Mouse (Mus musculus) gastrocnemius, postnatal 4 days (tissue): Measurements from ENCODE around the gene Numbl. TPM values are rescaled to one million over a fixed set of nuclear protein-coding genes. Genes with fewer than 3 reads are reported as not detected.

Source experiments
- DNase-seq, 2 experiments: peaks; one replicate each; pipeline ENCODE4 v3.0.0; 2021 to 2022; ENCODE audit warnings: low spot score in 2 of 2, mixed read lengths in 2 of 2
- total RNA-seq, 2 experiments: library from RNA; stranded (reverse); gene quantifications; 2 replicates each; pipeline ENCODE4 v1.2.3; 2021

Numbl gene
- total RNA-seq, 2 experiments from 2014 or later = 26.3 to 32.3 TPM

DNA sequence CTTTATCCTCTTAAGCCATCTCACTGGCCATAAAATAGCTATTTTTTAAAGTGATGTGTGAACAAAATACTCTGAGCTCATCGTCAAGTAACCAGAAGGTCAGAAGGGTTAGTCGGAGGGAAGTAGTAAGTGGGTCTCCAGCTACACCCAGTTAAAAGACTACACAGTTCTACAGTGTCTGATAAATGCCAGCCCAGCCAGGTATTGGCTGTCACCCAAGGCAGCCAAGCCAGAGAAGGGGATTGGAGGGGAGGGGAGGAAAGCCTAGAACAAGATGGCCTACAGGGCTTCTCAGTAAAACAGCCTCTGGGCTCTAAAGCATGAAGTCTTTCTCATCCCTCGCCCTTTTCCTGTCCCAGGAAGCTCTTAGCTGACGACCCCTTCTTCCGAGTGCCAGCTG lies 8.3 kb upstream of the Numbl start:
- DNase-seq = no peak

DNA sequence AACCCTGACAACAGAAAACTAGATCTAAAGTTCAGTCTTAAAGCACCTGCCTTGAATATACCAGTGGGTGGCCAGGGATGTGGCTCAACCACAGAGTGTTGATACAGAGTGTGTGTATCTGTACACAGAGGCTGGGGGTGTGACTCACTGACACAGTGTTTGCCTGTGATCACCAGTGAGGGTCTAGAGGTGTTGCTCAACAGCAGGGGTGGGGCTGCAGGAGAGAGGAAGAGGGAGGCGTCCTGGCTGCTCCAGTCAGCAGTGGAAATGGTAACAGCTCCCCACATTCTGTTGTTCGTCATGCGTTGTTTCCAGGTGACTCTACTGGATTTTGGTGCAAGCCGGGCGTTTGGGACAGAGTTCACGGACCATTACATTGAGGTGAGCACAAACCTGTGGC lies 6.3 kb upstream of the Numbl start:
- DNase-seq = no peak

DNA sequence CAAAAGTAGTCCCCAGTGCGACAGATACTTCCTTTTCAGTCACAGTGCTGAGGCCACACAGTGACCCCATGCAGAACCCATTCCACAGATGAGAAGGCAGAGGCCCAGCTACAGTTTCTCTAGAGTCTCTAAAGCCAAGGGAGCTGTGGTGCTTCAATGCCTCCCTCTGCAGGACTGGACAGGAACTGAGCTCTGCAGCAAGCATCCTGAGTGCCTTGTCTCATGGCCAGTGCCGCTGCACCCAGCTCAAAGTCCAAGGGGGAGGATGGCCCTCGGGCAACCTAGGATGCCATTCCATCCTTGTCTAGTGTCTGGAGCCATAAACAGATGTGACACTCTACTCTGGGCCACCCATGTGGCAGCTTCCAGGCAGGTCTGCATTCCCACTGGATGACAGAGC lies 2.5 kb upstream of the Numbl start:
- DNase-seq = no peak

DNA sequence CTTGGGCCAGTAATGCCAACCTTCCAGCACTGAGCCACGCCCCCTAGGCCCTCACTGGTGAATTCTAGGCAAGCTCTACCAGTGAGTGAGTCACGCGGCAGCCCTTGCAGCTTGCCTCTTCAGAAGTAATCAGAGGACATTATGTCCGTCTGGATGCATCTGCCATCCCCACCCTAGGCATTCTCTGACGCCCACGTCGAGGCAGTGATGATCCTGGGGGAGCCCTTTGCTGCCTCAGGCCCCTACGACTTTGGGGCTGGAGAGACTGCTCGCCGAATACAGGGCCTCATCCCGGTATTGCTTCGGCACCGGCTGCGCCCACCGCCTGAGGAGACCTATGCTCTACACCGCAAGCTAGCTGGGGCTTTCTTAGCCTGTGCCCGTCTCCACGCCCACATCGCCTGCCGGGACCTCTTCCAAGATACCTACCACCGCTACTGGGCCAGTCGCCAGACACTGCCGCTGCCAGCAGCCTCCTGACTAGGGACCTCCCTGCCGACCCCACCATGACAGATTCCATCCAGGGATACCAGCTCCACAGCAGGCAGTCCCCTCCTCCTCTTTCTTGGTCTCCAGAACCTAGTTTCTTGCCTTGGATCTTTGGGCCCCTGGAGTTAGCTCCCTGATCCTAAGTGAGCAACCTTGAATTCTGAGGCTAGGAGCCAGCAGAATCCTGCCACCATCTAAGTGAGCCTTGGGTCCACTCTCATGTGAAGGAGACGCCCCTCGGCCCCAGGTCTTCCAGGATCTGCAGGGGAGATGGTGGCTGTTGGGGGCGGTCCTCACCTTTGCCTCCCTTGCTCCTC lies 984 bp upstream of the Numbl start:
- peak in 1 of 2 experiments; percentile 43 for DNase-seq

DNA sequence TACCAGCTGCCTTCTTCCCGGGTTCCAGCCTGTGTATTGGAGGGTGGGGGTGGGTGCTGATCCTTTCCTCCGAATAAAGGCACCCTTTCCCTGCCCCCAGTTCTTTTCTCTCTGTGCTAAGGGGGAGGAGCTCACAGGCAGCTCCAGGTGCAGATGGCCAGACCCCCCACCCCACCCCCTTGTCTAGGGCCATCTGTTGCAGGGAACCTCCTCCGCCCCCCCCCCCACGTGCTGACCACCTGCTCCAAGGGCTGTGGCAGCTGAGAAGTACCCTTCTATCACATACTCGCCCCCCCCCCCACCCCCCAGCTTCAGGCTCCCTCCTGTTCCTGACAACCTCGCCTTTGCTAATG lies 405 bp upstream of the Numbl start:
- no peak for DNase-seq

DNA sequence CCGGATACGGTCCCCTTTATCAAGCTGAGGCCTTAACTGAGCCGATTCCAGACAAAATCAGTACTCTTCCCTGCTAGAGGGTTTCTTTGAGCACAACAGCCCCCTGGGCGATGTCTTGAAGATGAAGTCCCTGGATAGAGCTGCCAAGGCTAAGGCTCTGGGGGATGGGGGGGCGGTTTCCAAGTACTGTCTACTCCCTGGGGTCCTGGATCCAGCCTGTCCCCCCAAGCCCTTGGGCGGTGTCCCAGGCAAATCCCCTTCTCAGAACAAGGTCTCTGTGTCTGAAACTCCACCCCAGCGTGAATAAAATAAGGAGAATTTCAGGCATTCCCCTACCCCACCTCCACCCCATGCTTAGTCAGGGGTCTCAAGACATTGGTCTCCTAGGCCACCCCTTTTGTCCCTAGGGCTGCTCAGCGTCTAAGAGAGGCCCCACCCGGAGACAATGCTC lies 1.1 kb downstream of the Numbl start:
- DNase-seq = no peak

DNA sequence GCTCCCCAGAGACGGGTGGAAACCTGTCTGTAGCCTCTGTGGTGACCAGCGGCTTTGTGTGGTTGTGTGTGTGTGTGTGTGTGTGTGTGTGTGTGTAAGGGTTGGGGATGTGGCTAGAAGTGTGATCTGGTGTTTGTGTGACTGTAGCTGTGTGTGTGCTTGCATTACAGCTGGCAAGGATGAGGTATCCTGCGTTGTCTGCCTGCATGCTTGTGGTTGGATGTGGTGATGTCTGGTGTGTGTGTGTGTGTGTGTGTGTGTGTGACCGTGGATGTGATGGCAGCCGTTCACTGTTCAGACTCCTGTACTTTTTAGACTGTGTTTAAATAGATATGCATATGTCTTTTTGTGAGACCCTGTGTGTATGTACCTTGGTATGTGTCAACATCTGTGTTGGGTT lies 1.5 kb downstream of the Numbl start:
- DNase-seq = no peak

DNA sequence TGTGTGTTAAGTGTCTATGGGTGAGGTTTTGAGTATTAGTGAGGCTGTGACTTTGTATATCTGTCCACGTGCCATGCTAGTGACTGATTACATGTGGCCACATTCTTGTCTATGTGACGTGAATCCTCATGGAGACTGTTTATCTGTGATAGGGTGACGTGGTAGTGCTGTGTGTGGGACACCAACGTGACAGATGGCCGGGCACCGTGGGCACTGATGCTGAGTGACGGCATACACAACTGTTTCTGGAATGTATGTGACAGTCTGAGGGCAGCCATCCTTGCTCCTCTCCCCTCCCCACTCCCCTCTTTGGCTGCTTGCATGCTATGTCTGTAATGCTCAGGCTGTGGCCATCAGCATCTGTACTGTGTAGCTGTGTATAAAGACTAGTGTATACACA lies 2.6 kb downstream of the Numbl start:
- no peak for DNase-seq

DNA sequence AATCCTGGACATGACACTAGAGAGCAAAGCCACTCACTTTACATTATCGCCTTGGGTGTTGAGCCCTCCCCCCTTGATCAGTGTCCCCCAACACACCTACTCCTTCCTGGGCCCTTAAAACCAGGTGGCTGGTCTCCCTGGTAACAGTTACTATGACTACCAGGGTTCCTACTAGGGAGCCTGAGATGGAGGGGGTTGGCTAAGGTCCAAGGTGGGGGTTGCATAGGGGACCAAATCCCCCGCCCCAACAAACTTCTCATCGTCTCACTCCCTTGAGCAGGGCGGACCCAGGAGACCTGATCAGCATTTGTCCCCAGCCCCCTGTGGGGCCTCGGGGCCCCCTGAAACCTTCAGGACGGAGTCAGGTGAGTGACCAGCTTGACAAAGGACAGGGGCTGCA lies 3.7 kb downstream of the Numbl start:
- no peak for DNase-seq

DNA sequence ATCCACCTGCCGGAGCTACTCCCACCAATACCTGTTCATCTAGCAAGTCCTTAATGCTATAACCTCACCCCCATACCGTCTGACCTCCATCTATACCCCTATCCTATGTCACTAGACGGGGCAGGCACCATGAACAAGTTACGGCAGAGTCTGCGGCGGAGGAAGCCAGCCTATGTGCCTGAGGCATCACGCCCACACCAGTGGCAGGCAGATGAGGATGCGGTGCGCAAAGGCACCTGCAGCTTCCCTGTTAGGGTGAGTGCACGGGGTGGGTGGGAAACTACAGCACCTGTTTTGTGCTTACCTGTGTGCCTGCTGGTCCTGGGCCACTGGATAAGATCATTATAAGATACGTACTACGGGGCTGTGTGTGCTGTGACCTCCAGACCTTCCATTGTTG lies 6.5 kb downstream of the Numbl start:
- DNase-seq = no peak

DNA sequence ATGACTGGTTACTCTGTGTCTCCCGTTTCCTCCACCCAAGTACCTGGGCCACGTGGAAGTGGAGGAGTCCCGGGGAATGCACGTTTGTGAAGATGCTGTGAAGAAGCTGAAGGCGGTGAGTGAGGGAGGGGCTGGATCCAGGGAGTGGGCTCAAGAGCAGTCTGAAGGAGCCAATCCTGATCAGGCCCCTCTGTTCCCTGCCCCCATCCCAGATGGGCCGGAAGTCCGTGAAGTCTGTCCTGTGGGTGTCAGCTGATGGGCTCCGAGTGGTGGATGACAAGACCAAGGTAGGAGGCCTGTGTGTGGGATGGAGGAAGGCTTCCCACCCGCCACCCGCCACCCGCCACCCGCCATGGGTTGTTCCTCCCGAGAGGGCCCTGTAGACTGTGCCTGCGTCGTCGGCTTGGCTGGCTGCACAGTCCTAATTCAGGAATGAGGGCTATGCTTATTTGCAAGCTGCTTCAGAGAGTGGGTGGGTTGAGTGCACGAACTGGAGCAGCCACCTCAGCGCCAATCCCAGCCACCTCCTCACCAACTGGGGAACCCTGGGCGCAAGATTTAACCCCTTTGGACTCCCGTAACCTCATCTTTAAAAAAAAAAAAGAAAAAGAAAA lies 8.4 kb downstream of the Numbl start:
- DNase-seq = no peak

DNA sequence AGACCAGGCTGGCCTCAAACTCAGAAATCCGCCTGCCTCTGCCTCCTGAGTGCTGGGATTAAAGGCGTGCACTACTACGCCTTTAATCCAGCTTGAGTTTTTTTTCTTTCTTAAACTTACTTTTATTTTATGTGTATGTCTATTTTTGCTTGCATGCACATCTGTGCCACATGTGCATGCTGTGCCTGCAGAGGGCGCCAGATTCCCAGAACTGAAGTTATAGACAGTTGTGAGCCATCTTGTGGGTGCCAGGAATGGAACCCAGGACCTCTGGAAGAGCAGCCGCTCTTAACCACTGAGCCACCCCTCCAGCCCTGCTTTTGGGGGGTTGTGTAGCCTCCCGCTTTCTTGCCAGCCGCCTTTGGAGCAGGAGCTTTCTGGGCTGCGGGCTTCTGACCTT lies 13.2 kb downstream of the Numbl start:
- DNase-seq = no peak

DNA sequence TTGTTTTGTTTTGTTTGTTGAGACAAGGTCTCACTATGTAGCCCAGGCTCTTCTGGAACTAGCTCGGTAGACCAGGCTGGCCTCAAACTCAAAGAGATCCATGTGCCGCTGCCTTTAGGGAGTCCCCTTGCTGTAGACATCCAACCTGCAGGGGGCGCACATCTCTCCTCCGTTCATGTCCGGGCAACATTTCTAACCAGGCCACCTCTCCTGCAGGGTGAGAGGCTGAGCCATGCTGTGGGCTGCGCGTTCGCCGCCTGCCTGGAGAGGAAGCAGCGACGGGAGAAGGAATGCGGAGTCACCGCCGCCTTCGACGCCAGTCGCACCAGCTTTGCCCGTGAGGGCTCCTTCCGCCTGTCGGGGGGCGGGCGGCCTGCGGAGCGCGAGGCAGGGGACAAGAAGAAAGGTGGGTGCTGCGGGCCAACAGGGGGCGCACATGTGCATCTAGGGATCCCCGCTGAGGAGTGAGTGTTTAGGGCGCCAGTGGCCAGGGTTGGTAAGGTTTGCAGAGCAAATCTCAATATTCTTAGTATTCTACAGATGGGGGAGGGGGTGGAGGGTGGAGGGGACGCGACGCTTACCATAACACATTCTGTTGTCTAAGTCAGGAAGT lies 15.6 kb downstream of the Numbl start:
- DNase-seq = no peak

DNA sequence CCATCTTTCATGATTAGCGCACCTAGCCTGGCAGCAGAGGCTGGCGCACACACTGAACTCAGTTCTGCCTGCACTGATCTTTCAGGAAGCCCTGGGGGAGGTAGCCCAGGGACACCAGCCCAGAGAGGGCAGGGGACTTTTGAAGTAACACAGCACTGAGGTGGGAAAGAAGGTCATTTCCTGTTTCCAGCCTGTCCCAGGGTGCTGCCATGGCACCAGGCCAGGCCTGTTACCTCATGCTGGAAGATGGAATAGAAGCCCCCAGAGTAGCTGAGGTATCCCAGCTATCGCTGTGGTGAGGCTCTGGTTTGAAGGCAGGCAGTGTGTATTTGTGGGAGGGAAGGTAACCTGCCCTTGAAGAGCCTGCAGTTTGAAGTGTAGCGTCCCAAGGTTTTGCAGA lies 16.7 kb downstream of the Numbl start:
- no peak for DNase-seq

DNA sequence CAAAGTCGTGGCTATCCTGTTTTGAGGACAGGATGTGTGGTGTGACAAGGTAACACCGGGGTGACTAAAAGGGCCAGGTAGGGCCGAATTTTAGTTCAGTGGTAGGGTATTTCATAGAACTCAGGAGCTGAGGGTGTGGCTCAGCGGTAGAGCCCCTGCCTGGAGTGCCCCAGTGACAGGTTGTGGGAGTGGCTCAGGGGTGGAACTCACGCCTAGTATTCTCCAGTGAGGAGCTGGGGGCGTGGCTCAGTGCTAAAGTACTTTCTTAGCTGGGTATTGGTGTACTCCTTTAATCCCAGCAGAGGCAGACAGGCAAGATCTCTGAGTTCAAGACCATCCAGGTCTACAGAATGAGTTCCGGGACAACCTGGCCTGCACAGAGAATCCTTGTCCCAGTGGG lies 17.8 kb downstream of the Numbl start:
- DNase-seq = no peak

DNA sequence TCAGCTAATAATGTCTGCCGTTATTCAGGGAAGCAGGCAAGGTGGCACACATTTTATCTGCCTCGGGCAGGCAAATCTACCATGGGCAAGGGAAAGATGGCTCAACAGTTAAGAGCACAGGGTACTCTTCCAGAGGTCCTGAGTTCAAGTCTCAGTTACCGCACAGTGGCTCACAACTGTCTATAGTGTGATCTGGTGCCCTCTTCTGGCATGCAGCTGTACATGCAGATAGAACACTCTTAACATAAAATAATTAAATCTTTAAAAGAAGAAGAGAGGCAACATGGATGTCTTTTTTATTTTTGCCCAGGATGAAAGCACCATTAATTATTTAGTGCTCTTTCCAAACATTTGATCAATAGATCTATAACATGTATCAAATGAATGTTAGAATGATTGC lies 19.0 kb downstream of the Numbl start:
- no peak for DNase-seq

DNA sequence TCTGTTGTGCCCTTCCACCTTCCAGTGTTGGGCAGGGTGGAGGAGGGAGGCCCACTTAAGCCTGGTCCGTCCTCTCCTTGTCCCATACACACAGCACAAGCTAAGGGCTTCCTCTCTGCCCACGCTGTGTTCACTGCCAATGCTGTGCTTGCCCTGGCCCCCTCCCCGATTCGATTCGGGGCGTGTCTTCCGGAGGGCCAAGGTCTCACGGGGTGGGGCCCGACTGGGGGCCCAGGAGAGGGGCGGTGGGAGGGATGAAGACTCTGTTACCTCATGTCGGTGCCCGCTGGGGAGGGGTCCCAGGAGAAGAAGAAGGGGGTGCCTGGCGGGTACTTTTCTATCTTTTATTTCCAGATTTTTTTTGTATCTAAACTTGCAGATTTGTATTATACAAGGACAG lies 23.5 kb downstream of the Numbl start:
- DNase-seq = no peak

DNA sequence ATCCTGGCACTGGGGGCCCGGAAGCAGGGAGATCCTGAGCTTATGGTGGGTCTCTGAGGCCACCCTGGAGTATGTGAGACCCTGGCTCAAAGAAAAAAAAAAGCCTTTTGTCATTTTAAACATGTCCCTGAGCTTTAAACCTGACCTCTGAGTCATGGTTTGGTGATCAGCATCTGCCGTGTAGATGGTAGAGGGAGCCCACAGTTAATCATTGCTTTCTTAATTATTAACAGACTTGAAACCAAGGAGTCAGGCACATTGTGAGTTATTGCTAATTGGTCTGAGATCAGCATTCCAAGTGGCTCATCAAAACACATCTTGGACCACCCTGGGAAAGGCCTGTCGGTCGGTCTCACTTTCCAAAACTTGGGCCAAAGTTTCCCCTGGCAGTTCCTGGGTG lies 24.0 kb downstream of the Numbl start:
- DNase-seq = no peak

DNA sequence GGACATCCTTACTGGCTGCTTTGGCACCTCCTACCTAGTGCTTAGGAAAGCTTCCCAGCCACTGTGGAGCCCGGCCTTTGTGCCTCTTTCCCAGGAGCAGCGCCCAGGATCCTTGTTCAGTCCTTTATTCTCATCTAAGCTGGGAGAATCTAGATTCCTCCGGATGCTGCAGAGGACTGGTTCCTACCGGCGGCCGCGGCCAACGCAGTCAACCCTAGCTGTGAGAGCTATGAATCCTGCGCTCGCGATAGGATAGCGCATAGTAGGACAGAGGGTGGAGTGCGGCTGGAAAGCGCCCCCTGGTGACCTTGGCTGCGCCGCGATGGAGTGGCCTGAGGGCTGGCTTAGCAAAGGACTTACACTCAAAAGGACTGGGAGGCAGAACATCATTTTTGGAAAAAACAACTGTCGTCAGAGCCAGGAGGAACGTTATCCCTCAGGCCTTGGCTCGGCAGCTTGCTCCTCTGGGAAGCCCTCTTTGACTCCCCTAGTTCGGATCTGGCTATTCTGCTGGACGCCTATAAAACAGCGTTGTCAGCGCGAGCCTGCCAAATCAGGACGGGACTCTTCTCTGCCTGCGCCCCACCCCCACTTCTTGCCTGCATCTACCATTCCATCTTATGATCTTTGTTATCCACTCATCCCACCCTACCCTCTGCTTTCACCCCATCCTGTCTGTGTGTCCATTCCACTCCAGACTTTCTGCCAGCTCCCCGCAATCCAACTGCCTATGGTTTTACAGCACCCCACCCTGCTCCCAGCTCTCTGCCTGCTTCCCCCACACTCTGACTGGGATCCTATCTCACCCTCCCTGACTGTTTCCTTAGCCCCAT lies 26.8 kb downstream of the Numbl start:
- DNase-seq = peak; percentile 55 to 70

DNA sequence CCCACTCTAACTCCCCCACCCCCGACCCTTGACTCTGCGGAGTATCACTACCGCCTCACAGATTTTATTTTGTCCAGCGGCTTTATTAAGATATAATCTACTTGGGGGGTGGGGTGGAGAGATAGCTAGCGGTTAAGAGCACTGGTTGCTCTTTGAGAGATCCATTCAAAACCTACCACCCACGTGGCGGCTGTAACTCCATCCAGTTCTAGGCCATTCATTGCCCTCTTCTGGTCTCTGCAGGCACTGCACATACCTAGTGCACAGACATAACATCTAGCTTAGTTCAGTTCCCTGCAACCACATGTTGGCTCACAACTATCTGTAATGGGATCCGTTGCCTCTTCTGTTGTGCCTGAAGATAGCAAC lies 27.4 kb downstream of the Numbl start:
- peak in 1 of 2 experiments; percentile 69 for DNase-seq

DNA sequence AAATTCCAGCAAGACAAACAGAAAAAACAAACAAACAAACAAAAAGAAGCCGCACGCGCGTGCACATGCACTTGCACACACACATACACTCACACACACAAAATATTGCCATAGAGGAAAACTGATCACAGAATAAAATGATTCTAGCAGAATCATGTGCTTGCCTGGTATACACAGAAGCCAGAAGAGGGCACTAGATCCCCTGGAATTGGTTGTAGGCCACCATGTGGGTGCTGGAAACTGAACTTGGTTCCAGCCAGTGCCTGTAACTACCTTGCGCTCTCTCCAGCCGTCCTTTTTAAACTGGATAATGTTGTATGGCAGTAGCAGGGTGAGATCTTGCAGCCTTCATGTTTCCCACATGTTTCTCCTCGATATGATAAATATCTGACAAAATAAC lies 30.5 kb downstream of the Numbl start:
- no peak for DNase-seq

DNA sequence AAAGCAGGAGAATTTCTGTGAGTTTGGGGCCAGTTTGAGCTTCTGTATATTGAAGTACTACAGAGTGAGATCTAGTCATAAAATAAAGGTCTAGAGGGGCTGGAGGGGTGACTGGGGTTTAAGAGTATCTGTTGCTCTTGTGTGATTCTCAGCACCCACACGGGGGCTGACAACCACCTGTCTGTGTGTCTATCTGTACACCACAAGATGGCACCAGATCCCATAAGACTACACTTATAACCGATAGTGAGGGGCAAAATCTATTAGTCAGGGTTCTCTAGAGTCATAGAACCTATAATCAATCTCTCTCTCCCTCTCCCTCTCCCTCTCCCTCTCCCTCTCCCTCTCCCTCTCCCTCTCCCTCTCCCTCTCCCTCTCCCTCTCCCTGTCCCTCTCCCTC lies 32.3 kb downstream of the Numbl start:
- no peak for DNase-seq
